Mouse (Mus musculus) brain, embryonic 14.5 days (tissue): ENCODE results near the gene Rps7. TPM values are rescaled to one million over a fixed set of nuclear protein-coding genes. Genes with fewer than 3 reads are reported as not detected.

ENCODE experiments used
- DNase-seq: peaks from one replicate; pipeline ENCODE4 v3.0.0-alpha.2; 2011; ENCODE audit warnings: low read depth
- CTCF ChIP-seq: fragments of 200-500 bp; IDR thresholded peaks from 2 replicates; pipeline ENCODE4 v1.5.1; 2012; ENCODE audit warnings: inconsistent platforms, mild to moderate bottlenecking, moderate library complexity, borderline replicate concordance; ENCODE audit not compliant: insufficient read depth, insufficient read length; ENCODE audit errors: extremely low read depth
- POLR2A ChIP-seq: fragments of 200-500 bp; IDR thresholded peaks from 2 replicates; pipeline ENCODE4 v1.6.1; 2012; ENCODE audit warnings: mild to moderate bottlenecking, inconsistent platforms, borderline replicate concordance; ENCODE audit not compliant: poor library complexity, insufficient read depth, insufficient read length, severe bottlenecking; ENCODE audit errors: extremely low read depth
- polyA plus RNA-seq: library from polyadenylated mRNA; depleted of rRNA; stranded (reverse); fragments of >200 nt; gene quantifications from 2 replicates; pipeline ENCODE4 v1.2.3, GENCODE M21; 2012; rRNA removed

The Rps7 gene
- polyA plus RNA-seq, 1 experiment, result 835 TPM

DNA sequence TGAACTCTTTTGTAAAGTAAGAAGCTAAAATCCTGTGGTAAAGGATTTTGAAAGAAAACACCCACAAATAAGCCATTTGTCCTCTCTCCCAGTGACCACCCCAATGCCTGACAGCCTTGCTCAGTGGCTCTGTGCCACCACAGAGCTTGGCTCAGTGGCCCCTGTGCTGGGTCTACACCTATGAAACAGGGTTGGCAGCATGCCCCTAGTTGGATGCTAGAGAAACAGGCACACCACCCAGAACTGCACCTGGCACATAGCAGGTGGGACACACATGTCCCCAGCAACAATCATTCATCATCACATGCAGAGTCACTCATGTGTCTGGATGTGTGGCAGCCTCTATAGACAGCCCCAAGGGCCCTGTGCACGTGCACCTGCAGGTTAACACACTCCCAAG is 32.3 kb downstream of the Rps7 start:
- TF ChIP-seq POLR2A (no peak), CTCF (no peak)
- DNase-seq, result peak; percentile 59

DNA sequence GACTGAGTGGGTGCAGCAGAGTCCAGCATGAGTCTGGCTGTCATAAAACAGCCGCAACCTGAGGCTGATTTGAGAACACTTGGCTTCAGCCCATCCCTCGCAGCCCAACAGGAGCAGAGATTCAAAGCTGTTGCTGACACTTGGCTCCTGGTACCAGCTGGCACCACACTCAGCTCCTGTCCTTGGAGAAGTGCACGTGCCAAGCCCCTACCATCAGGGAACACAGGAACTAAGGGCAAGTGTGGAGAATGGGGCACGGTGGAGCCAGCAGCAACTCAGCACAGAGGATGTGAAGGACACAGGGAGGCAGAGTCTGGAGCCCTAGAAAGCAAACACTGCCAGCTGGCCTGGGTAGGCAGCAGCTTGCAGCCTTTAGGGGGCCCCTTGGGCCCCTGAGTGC is 33.5 kb downstream of the Rps7 start:
- no peak for TF ChIP-seq CTCF
- no peak for TF ChIP-seq POLR2A
- DNase-seq, result peak; percentile 88

DNA sequence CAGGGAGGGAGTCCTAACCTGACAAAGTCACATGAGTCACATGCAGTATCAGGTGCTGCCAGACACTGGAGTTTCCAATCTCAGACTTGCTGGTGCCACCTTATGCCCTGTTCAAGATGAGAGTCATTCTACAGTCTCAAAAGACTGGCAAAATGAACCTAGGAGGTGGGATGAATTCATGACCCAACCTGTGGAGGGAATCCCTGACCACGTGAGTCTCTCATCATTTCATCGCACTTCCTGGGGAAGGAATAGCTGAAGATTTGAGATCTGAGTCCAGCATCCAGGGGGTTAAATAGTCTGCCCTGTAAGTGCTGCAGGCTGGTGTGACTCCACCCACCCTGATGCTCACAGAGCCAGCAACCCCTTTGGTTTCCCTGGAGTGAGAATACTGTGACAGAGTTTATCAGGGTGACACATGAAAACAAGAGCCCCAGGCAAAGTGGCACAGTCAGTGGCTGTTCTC is 37.2 kb downstream of the Rps7 start:
- TF ChIP-seq CTCF (no peak), POLR2A (no peak)
- DNase-seq, result peak; percentile 74

DNA sequence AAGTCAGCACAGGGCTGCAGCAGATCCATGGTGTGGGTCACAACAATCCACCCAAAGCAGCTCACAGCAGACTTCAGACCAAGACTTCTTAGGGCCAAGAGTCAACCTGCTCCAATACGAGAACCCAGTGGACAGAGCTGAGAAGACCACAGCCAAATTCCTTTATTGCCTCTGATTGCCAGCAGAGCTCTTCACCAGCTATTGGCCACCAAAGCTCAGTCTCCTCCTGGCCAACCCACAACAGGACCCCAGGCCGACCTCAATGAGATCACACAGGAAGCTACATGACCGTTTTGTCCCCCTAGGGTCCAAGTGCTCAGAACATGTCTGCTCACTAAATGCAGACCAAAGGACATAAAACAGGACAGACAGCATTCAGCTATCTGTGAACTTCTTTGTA is 37.6 kb downstream of the Rps7 start:
- no peak for TF ChIP-seq CTCF
- TF ChIP-seq POLR2A, result no peak
- no peak for DNase-seq

DNA sequence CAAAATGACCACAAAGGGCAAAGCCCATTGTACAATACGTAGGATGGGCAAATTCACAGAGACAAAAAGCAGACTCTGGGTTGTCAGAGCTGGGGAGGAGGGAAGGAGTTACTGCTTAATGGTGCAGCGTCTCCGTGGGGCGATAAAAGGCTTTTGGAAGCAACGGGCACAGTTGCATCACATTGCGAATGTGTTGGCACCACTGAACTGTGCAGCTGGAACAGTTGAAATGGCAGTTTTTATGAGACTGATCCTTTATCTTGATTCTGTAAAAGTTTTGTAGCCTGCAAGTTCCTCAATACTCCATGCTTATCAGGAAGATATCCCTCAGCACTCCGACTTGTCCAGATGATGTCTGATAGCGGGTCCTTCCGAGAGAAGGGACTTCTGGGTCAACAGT is 38.1 kb downstream of the Rps7 start:
- no peak for DNase-seq
- TF ChIP-seq CTCF, result no peak
- TF ChIP-seq POLR2A, result no peak

DNA sequence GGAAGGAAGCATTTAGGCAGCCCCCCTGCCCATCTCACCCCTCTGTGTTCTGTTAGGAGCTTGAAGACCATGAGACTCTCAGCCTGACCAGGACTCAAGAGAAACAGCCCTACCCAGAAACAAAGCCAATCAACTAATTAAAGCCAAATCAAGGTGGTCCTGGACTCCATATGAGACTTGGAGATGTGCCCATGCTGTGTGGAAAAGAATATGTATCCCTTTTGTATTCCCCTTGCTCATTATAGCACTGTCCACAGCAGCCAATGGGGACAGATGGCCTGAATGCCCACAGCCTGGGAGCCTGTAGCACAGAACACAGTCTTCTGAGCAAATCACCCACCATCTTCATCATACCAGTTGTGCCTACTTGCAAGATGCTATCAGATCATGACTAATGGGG is 38.9 kb downstream of the Rps7 start:
- TF ChIP-seq POLR2A, result no peak
- no peak for TF ChIP-seq CTCF

DNA sequence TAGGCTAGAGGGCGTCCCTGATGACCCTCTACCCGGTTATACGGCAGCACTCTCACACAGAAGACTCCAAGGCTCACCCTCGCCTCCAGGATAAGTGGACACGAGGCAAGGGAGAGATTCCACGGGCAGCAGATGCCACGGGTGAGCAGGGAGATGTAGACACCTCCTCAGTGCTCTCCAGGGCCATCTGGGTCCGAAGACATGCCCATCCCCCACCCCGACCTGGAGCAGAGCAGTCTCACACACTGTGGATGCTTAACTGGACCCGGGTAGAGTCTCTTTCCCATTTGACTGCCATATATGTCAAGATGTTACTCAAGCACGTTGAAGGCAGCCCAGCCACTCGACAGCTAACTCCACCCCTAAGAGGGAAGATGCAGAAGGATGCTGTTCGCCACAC is 45.3 kb downstream of the Rps7 start:
- no peak for DNase-seq
- no peak for TF ChIP-seq POLR2A

More for the DNA sequence above, 38.9 kb downstream of the Rps7 start:
- DNase-seq, result peak; percentile 53

DNA sequence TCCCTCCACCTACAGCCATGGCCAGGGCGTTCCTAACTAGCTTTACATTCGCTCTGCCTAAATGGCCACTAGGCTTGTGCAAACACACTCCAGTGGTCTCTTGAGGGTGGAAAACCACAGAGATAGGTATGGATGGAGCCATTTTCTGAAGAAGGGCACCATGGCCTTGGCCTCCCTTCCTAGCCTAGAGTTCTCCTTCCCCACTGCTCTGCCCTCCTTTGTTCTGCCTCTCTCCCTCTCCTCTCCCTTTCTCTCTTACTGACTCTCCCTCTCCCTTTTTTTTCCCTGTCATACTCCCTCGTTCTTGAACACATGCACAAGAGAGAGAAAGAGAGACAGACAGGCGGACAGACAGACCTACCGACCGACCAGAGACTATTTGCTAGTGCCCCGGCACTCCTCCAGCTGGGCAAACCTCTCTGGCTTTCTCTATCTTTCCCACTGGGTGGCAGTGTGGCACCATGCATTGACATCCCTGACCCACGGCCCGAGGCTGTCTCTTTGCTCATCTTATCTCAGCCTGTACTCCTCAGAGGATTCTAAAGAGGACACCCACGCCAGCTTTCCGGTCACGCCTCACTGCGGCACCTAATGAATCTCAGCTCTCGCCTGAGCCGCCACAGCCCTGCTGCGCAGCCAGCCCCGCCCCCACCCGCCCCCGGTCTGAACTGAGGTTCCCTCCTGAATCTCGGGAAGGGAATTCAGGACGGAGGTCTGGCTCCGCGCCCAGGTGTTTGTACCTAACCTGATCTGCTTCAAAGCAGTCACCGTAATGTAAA is 46.5 kb downstream of the Rps7 start:
- TF ChIP-seq CTCF, result peak; percentile 94
- TF ChIP-seq POLR2A, result no peak
- peak; percentile 94 for DNase-seq

DNA sequence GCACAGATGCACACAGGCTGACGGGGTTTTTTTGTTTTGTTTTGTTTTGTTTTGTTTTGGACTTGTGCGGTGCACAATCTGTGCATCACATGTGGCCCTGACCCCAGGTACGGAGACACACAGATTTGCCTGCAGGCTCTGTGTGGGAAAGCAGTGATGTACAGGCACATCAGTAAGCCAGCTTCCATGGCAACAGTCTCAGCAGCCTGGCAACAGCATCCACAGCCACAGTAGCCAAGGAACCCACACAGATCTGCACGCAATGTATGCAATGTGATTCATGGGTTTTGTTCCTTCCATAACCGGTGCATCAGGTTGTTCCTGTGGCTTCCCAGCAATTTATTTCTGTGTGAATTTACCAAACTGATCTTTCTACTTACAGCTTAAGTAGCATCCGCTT is 47.8 kb downstream of the Rps7 start:
- DNase-seq, result peak; percentile 85
- TF ChIP-seq POLR2A (no peak), CTCF (no peak)

DNA sequence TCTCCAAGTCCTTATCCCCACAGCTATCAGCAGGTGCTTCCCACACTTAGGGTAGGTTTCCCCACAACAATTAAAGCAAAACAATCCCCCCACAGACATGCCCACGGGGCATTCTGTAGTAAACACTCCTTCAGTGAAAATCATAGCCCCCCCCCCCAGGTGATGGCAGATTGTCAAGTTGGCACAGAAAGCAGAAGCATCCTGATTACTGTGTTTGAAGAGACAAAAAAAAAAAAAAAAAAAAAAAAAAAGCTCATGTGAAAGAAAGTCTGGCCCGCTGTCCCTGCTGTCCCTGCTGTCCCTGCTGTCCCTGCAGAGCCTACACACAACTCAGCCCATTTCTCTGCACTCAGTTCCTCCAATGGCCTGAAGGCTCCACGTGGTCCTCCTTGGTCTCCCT is 51.7 kb downstream of the Rps7 start:
- no peak for DNase-seq
- TF ChIP-seq CTCF (no peak), POLR2A (no peak)

DNA sequence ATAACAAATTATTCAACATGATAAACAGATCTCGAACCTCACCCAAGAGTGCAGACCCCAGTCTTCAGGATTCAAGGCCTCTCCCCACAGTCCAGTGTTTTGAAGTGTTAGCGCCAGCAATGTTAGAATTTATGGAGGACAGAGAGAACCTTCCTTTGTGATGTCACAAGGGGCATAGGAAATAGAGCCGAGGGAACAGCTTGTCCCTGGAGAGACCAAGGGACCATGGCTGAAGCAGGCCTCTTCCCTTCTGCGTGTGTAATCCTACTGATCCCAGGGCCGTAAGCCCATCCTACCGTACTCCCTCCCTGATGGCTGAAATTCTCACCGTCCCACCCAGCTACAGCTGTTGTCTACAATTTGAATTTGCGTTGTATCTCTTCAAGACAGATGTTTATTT is 53.3 kb downstream of the Rps7 start, which contains the start of gene Allc:
TSS of gene Allc (minus strand) at position 101 of the 400 bp plus-strand sequence.
- DNase-seq, result no peak
- TF ChIP-seq POLR2A (no peak), CTCF (no peak)

Other genes starting within 250 kb of the Rps7 start
- gene Dcdc2c, start 83.6 kb downstream of the Rps7 start, polyA plus RNA-seq, result 0.03 and 0.07 TPM in 2 replicates
- 0.10 TPM in 1 of 2 replicates, not detected in the other for gene Allc, start 53.4 kb downstream of the Rps7 start, polyA plus RNA-seq
- 0.82 and 0.97 TPM in 2 replicates for gene Colec11, start 12.6 kb downstream of the Rps7 start, polyA plus RNA-seq
- gene Rnaseh1, start 13.6 kb upstream of the Rps7 start, polyA plus RNA-seq, result 22.1 and 23.6 TPM in 2 replicates
- gene Adi1, start 39.3 kb upstream of the Rps7 start, polyA plus RNA-seq, result 15.4 and 15.7 TPM in 2 replicates
- 40.6 and 41.8 TPM in 2 replicates for gene Trappc12, start 114.5 kb upstream of the Rps7 start, polyA plus RNA-seq
- gene Eipr1, start 115.8 kb upstream of the Rps7 start, polyA plus RNA-seq, result 57.1 and 59.9 TPM in 2 replicates